Mouse (Mus musculus) liver (tissue): ENCODE results near the gene Smap2.
"Not testable (repeated sequence)": the region's sequence is repeated elsewhere in the genome, so short reads cannot be mapped to it uniquely, and the experiment has no call there.

Experiments
- DNase-seq: peaks from one replicate; pipeline ENCODE4 v3.0.0-alpha.2; 2020; ENCODE audit warnings: mixed read lengths

Gene Smap2

DNA sequence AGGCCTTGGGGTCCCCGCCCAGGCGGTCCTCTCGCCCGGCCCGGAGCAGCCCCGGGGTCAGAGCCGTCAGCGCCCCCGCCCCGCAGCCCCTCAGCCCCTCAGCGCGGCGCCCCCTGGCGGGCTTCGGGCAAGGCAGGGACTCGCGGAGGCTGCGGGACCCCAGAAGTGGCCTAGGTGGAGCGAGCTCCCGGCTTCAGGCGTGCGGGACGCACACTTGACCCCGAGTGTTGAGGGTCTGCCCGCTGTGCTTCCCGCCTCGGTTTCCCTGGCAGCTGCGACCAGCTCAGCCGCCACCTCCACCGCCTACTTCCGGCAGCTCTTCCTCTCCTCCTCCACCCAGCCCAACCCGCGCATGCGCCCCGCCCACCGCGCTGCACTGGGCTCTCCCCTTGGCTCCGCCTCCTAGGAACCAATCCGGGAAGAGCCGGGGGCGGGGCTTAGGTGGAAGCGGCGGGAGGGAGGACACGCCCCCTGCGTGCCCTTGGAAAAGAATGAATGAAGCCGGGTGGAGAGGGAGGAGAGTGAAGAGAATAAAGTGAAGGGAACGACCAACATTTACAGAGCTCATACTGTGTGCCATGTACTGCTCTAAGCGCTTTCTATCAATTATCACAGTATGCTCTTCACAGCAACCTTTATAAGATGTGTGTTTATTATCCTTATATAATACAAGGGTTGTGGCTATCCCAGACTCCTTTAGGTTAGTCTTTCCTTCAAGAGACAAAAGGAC is at the start of gene Smap2:
TSS of gene Smap2 (minus strand) at position 320 of the 730 bp plus-strand sequence.
- peak; percentile 100 for DNase-seq

- no peak for DNase-seq
These were observed 48.3 kb upstream of the Smap2 start for GRCm38 (mm10) chr4:121065336-121065735.

DNA sequence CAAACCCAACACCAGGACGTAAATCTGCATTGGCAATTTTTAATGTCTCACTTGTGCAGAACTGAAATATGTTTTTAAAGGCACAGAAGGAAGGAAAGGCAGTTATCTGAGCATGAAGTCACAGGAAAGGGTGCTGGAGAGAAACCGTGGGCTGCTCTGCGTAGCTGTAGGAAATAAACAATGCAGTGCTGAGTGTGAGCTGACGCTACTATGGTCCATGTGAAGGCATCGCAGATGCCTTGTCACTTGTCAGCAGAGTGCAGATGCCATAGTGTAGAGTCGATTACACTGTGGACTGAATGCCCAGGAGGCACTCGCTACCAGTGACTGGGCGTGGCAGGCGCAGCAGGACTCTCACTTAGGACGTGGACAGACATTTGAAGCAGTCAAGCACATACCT is 42.2 kb upstream of the Smap2 start:
- not testable (repeated sequence) for DNase-seq

DNA sequence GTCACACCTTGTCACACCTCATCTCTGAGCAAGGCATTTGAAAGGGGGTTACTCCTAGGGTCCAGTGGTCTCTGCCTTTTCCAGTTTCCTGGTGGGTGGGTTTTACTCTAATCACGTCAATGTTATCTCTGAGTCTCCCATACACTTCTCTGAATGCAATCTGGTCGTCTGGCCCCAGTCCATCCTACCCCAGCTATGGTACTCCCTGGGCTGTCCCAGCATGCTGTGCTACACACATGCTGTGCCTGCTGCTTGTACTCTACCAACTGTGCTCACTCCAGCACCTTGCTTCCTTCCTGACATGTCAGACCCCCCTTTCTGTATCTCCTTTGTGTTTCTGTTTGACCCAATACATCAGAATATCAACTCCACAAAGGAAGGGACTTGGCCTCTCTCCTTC is 40.0 kb upstream of the Smap2 start:
- DNase-seq: no peak

DNA sequence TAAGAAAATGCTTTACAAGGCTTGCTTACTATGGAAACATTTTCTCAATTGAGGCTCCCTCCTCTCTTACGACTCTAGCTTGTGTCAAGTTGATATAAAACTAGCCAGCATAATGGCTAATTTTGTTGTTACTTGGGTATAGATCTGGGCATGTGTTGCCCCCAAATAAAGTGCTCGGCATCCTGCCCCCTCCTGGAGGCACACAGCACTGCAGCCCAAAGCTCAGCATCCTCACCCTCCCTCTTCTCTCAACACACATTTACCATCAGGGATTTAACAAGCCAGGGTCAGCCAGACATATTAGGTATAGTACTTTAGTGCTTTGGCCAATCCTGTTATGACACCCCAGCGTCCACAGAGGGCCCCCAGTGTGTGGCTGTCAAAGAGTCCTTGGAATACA is 39.3 kb upstream of the Smap2 start:
- DNase-seq: no peak

DNA sequence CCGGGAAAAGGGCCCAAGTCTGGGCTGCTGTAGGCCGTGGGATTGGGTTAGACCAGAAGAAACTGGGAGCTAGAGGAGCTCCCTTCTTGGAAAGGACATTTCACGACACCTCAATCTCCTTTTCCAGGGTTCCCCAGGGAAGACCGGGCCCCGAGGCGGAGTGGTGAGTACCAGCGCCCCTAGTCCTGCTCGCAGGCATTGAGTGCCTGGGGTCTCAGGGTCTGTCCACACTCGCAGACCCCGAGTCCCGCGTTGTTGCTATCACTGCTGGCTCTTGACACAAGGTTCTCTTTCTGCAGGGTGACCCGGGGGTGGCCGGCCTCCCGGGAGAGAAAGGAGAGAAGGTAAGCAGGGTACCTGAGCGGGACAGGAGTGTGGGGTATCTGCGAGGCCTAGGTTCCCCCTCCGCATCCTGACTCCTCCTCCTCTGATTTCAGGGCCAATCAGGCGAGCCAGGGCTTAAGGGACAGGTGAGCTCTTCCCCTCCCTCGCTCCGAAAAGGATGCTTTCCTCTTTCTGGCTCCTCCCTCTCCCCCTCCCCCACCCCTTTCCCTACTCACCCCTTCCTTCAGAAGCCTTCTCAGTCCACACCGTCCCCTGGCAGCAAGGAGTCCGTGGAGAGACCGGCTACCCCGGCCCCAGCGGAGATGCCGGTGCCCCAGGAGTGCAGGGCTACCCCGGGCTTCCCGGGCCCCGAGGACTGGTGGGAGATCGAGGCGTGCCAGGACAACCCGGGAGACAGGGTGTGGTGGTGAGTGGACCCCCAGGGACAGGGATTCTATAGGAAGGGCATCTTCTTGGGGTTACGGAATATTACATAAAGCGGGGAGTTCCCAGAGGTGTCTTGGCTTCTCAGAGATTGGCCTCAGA is 35.6 kb upstream of the Smap2 start:
- no peak for DNase-seq

DNA sequence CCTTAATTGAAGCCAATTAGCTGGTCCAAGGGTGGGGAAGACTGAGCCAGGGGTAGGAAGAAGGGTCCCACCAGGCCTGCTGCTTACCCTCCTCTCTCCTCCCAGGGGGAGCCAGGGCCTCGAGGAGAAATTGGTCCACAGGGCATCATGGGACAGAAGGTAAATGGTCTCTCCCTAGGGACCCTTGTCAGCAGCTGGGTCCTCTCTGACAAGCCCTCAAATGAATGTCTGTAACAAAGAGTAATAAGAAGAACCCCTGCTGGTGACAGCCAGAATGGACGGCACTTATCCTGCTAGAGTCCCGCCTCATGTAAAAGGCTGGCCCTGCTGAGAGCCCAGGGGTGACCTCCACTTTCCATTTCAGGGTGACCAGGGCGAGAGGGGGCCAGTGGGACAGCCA is 34.8 kb upstream of the Smap2 start:
- no peak for DNase-seq

GRCm38 (mm10) chr4:121042946-121043345 is 25.9 kb upstream of the Smap2 start:
- no peak for DNase-seq

DNA sequence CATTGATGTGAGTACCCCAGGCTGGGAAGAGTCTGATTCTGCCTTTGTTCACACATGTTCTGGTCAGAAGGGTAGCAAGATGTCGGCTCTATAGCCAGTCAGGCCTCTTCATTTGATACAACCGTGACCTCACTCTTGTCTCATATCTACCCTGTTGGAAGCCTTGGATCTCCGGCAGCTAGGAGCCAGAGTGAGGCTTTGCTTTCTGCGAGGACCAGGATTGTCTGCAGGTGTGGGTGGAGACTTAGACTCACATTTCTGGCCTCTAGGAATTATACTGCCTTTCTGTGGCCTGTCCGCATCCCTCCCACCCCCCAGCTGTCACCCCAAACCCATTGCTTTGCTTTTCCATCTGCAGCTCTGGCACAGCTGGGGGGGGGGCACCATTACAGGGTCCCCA is 25.4 kb upstream of the Smap2 start:
- DNase-seq: no peak

DNA sequence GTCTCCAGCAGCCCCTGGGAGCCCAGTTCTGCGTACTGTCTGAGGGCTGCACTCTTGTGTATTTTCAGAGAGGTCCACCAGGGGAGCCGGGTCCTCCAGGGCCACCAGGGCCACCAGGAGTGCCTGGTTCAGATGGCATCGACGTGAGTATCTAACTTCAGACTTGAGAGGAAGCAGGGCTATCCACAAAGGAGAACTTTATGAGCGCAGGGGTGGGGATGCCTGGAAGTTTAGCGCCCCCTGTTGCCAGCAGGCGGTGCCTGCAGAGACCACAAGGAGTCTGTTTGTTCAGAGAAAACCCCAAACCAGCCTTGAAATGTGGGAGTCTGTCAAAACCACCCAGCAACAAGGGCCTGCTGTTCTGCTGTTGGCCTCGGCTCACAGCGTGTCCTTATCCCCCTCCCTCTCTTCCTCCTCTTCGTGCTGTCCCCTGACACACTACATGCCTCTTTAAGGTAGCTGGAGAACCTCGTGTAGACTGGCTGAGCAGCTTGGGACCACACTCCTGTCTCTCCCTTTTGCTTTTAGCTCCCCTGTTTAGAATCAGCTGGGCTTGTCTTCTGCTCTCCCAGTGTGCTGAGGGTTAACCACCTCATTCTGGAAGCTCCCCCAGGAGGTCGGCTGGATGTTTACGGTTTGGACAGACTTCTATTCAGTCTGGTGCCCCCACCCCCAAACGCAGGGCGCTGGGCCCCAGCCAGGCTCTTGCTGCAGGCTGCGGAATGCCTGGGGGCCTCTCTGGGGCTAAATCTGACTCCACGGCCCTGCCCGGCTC is 24.0 kb upstream of the Smap2 start:
- DNase-seq: peak; percentile 64

DNA sequence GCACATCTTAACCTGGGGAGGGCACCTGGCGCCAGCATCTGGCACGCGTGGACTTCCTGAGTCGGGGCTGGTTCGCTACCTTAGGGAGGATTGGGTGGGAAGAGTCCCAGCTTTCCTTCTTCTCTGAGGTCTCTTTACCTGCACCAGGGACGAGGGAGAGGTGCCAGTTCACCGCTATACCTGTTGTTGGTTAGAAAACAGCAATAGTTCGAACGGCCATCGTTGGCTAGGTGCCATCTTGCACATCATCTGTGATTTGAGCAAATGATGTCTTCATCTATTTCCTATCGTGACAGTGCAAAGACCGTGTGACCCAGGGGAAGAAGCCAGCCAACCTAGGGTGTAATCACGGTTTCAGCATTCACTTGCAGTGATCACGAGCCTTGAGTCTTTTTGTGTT is 23.3 kb upstream of the Smap2 start:
- DNase-seq: no peak

DNA sequence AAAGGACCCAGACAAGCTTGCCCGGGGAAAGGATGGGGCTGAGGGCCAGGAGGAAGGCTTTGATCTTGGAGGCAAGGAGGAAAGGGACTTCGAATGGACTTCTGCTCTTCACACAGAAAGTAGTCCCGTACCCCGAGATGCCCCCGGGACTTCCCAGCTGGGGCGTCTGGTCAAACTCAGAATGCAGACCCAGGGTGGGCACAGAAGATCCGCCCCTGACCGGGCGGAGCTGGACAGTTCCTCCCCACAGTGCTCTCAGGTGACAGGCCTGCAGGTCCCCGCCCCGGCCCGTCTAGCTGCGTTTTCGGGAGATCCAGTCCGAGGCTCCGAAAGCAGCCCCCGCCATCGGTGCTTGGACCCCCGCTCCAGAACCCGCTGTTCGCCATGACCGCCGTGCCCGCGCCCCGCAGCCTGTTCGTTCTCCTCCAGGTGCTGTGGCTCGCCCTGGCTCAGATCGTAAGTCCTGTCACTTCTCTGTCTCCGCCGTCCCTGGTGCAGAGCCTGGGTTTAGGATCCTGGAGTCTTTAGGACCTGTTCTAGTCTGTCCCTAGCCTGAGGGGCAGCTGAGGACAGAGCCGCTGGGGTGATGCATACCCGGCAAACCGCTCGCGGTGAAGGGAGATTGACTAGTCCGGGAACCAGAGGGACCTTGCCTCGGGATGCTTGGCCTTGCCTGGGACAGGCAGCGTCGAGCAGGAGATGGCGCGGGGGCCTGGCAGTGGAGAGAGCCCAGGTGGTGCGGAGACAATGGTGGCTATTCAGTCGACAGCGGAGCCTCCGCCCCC is 22.5 kb upstream of the Smap2 start, which contains the start of gene Col9a2:
TSS of gene Col9a2 (plus strand) at position 55 of the 785 bp plus-strand sequence.
- DNase-seq: peak; percentile 16

- DNase-seq: no peak
These were observed 16.0 kb upstream of the Smap2 start for GRCm38 (mm10) chr4:121033006-121033405.

- DNase-seq: no peak
These were observed 14.4 kb upstream of the Smap2 start for GRCm38 (mm10) chr4:121031440-121031839.

- no peak for DNase-seq
These were observed 12.6 kb upstream of the Smap2 start for GRCm38 (mm10) chr4:121029632-121030031.

DNA sequence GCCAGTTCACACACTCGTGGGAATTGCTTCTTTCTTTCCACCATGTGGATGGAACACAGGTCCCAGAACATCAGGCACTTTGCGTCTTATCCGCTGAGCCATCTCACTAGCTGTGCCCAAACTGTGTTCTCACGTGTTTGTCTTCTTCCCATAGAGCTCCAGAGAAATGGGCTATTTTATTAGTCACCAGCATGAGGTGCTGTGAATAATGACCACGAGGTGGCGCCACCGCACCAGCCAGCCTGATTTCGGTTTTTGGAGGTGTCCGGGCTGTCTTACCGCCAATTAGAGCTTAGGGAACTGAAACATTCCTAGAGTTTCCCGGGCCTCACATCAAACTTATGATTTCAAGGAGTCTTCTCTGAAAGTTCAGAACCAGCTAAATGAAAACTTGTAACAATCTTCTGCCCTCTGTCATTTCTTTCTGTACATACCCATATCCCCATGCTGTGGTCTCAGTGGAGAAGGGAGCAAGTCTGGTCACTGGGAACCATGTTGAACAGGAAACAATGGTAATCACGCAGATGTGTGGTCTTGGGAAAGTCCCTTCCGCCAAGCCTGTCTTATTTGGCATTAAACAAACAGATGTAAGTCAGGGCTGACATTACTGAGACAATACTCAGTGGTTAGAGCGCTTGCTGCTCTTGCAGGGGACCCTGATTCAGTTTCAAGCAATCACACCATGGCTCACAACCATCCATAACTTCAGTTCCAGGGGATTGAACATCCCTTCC is 11.8 kb upstream of the Smap2 start:
- peak; percentile 74 for DNase-seq

DNA sequence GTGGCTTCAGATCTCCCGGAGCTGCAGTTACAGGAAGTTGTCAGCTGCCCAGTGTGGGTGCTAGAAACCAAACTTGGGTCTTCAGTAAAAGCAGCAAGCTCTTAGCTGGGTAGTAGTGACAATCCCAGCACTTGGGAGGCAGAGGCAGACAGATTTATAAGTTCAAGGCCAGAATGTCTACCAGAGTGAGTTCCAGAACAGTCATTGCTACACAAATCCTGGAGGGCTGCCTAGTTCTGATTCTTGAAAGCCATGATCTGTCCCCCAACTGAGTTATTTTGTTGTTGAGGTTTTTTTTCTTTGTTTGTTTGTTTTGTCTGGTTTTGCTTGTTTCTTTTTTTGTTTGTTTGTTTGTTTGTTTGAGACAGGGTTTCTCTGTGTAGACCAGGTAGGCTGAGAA is 11.1 kb upstream of the Smap2 start:
- DNase-seq: no peak

- DNase-seq: peak; percentile 17
These were observed 8.6 kb upstream of the Smap2 start for GRCm38 (mm10) chr4:121025681-121026080.

GRCm38 (mm10) chr4:121023941-121024340 is 6.9 kb upstream of the Smap2 start:
- DNase-seq: peak; percentile 16

GRCm38 (mm10) chr4:121023464-121023863 is 6.4 kb upstream of the Smap2 start:
- DNase-seq: no peak

DNA sequence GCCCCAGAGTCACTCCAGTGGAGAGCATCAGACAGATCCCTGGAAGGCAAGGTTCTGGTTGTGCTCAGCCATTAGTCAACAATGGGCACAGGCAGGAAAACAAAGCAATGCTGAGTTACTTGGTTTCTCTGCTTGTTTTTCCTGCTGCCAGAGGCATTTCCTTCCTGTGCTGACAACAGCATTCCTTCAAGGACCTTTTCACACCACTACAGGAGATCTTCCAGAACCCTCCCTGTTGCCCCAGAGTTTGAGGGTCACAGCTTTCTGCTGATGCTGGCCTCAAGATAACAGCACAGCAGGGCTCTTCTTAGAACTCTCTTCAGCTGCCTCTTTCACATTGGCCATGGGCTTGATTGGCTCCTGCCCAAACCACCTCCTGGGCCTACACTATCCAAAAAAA is 4.9 kb upstream of the Smap2 start:
- DNase-seq: peak; percentile 12
